Mouse (Mus musculus): Measurements from ENCODE around the gene Nutf2-ps1. TPM values are rescaled to one million over a fixed set of nuclear protein-coding genes. Genes with fewer than 3 reads are reported as not detected.

Gene Nutf2-ps1
- total RNA-seq (2023): 10 to 100 TPM; 34.5 to 44.0 TPM

DNA sequence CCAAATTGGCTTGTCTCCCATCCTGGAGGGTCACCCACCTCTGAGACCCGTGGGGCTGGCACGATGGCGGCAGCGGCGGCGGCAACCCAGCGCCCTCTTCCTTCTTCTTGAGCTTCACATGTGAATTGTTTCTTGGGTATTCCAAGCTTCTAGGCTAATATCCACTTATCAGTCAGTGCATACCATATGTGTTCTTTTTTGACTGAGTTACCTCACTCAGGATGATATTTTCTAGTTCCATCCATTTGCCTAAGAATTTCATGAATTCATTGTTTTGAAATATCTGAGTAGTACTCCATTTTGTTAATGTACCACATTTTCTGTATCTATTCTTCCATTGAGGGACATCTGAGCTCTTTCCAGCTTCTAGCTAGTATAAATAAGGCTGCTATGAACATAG, at the start of gene Nutf2-ps1:
Nutf2-ps1 (minus strand) TSS at position 101 of the 400 bp plus-strand sequence.

DNA sequence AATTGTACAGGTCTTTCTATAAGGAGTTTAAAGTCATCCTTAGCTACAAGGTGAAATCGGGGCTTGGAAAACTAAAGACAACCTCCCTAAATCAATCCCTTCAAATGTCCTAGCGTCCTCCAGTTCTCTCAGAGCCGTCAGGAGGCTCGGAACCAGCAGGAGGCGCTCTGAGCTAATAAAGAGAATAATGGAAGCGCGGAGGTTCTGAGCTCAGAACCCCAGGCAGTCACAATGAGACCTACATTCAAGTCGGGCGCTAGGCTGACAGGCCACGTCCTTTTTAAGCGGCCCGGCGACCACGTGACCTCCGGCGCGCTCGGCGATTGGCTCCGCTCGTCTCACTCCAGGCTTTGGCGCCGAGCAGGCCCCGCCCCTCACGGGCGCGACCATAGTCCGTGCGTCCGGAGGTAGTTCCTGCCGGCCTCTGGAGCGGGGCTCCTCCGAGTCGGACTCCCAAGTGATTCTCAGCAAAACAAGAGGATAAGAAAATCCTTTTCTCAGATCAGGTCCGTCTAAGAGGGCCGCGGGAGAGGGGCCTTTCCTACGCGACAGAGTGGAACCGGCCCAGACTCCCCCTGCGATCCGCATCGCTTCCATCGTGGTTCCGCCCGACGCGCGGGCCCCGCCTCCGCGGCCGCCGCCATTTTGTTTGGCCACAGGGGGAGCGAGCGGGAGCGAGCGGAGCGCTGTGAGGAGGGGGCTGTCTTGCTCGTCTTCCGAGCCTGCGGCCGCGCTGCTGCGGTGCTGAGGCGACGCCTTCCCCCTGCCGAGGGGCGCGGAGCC, 11.1 kb upstream of the Nutf2-ps1 start, which contains the start of gene Smc3:
Smc3 (plus strand) TSS at position 642 of the 783 bp plus-strand sequence.

Other genes with a start within 250 kb of the Nutf2-ps1 start
- gene Gm10197, start 217.3 kb downstream of the Nutf2-ps1 start, total RNA-seq (2023): not detected
- 10 to 100 TPM; 63.7 to 73.7 TPM for gene Smndc1, start 198.5 kb downstream of the Nutf2-ps1 start, total RNA-seq (2023)
- gene Dusp5, start 60.0 kb downstream of the Nutf2-ps1 start, total RNA-seq (2023): 10 to 100 TPM; 31.0 to 38.5 TPM
- 10 to 100 TPM; 47.0 to 47.5 TPM for gene Smc3, start 11.3 kb upstream of the Nutf2-ps1 start, total RNA-seq (2023)
- gene Rbm20, start 88.2 kb upstream of the Nutf2-ps1 start, total RNA-seq (2023): under 1 TPM in 1 of 2 experiments, not detected in 1; 0.46 TPM